Comparison of ENCODE assay signal across 8 mouse cellular contexts in genomic region chr3:97609201-97609844, GRCm38 (mm10). TPM values are rescaled to one million over a fixed set of nuclear protein-coding genes. Genes with fewer than 3 reads are reported as not detected.
DNase-seq lines count a peak whose midpoint lies in the region; ATAC-seq and TF ChIP-seq lines count a peak whose summit lies in the region.

No protein-coding gene starts in this region.

- peak; percentile 48; the same call in 1 of the 2 replicates for TF ChIP-seq CTCF in kidney, postnatal 0 days (IDR thresholded peaks at IDR 0.05; ENCODE audit: low read depth)

- H3K9me3 ChIP-seq in neural tube, embryonic 11.5 days (ENCODE audit: control insufficient read depth, low read length), result no peaks in the 10 kb centered on the region
- no peaks in the 10 kb centered on the region for H3K9me3 ChIP-seq in heart, embryonic 12.5 days (replicated peaks)
- H3K9me3 ChIP-seq in kidney, postnatal 0 days (replicated peaks; ENCODE audit: low read length), result no peaks in the 10 kb centered on the region

- peak overlapping the region; percentile 63 for H3K4me2 ChIP-seq in neural tube, embryonic 11.5 days (ENCODE audit: low read depth)
- peak overlapping the region; percentile 86 for H3K4me2 ChIP-seq in heart, embryonic 12.5 days
- H3K4me2 ChIP-seq in kidney, postnatal 0 days (ENCODE audit: low read length), result peak overlapping the region; percentile 73

- H3K9ac ChIP-seq in neural tube, embryonic 11.5 days (ENCODE audit: low read length), result peak overlapping the region; percentile 86
- peak overlapping the region; percentile 82 for H3K9ac ChIP-seq in heart, embryonic 12.5 days
- peak overlapping the region; percentile 86 for H3K9ac ChIP-seq in kidney, postnatal 0 days (ENCODE audit: low read depth, low read length)

- H3K4me3 ChIP-seq in neural tube, embryonic 11.5 days (ENCODE audit: low read depth, low read length), result peak overlapping the region; percentile 81
- H3K4me3 ChIP-seq in heart, embryonic 12.5 days, result peak overlapping the region; percentile 68
- peak overlapping the region; percentile 87 for H3K4me3 ChIP-seq in kidney, postnatal 0 days (replicated peaks; ENCODE audit: low read depth, low read length)

- WGBS in neural tube, embryonic 11.5 days, result 4% methylated on average over 20 of the region's 20 CpGs
- 3% methylated on average over 20 of the region's 20 CpGs for WGBS in heart, embryonic 12.5 days
- 4% methylated on average over 20 of the region's 20 CpGs for WGBS in kidney, postnatal 0 days

- peak; percentile 76 for ATAC-seq in neural tube, embryonic 11.5 days (ENCODE audit: insufficient read depth, low FRiP score, low TSS enrichment)
- peak; percentile 47 for ATAC-seq in heart, embryonic 12.5 days (ENCODE audit: insufficient number of reproducible peaks, low FRiP score)
- ATAC-seq in kidney, postnatal 0 days (replicated peaks; ENCODE audit: low FRiP score, low read depth), result peak; percentile 42; the same call in 1 of the 2 replicates
- peak; percentile 69 for ATAC-seq in megakaryocyte, adult 5-6 weeks (ENCODE audit: poor library complexity, severe bottlenecking)

- peak; percentile 40 for DNase-seq in neural tube, embryonic 11.5 days (ENCODE audit: low spot score)
- no peak for DNase-seq in neural tube, embryonic 10.5 days (ENCODE audit: extremely low spot score, low spot score)
- peak; percentile 50 to 60 for DNase-seq in cerebellum, postnatal 10 days
- DNase-seq in kidney, postnatal 0 days (ENCODE audit: low spot score), result peak; percentile 14
- DNase-seq in splenic B cell, adult 2 months (ENCODE audit: low read depth, low spot score), result peak; percentile 77
- no peak for DNase-seq in layer of hippocampus, postnatal 36 days

- no peaks in the 10 kb centered on the region for H3K4me1 ChIP-seq in neural tube, embryonic 11.5 days (ENCODE audit: control insufficient read depth, insufficient read depth, low read length)
- H3K4me1 ChIP-seq in heart, embryonic 12.5 days (replicated peaks), result peaks cover 11% of the 10 kb centered on the region; the same call in 1 of the 2 replicates
- no peaks in the 10 kb centered on the region for H3K4me1 ChIP-seq in kidney, postnatal 0 days (replicated peaks; ENCODE audit: insufficient read depth, low read length)

- H3K36me3 ChIP-seq in neural tube, embryonic 11.5 days (ENCODE audit: control insufficient read depth, insufficient read depth, low read length), result no peaks in the 10 kb centered on the region
- no peaks in the 10 kb centered on the region for H3K36me3 ChIP-seq in heart, embryonic 12.5 days
- H3K36me3 ChIP-seq in kidney, postnatal 0 days (ENCODE audit: insufficient read depth, low read length), result no peaks in the 10 kb centered on the region
- H3K36me3 ChIP-seq in splenic B cell, adult 2 months (ENCODE audit: control insufficient read depth, insufficient read depth, low read length, poor library complexity, severe bottlenecking), result no peaks in the 10 kb centered on the region; the same call in 1 of the 2 replicates

- peak overlapping the region; percentile 76; the same call in 1 of the 2 replicates for H3K27ac ChIP-seq in neural tube, embryonic 11.5 days (ENCODE audit: low read depth, low read length)
- H3K27ac ChIP-seq in heart, embryonic 12.5 days (ENCODE audit: poor library complexity, severe bottlenecking), result peak overlapping the region; percentile 83
- H3K27ac ChIP-seq in kidney, postnatal 0 days, result peak overlapping the region; percentile 92

- no peaks in the 10 kb centered on the region for H3K27me3 ChIP-seq in neural tube, embryonic 11.5 days (ENCODE audit: control insufficient read depth, insufficient read depth, low read length)
- 0 out of 2 replicates have a peak, but pooled peaks cover 3% of the 10 kb centered on the region for H3K27me3 ChIP-seq in heart, embryonic 12.5 days (replicated peaks)
- H3K27me3 ChIP-seq in kidney, postnatal 0 days (ENCODE audit: insufficient read depth, low read length), result no peaks in the 10 kb centered on the region
- no peaks in the 10 kb centered on the region for H3K27me3 ChIP-seq in splenic B cell, adult 2 months (ENCODE audit: control insufficient read depth, insufficient read depth, low read length, poor library complexity, severe bottlenecking)

RNA-seq across cellular contexts. Expression of gene Chd1l, which starts 0.7 kb away (rescaled TPM):
- 17.6 and 18.6 TPM in 2 replicates for polyA plus RNA-seq in neural tube, embryonic 11.5 days (2014; fragmentation: Nextera tagmentation; extraction: Ambion mirVana)
- 19.0 and 19.7 TPM in 2 replicates for polyA plus RNA-seq in heart, embryonic 12.5 days (2016; fragmentation: Nextera tagmentation; extraction: Ambion mirVana)
- 15.1 and 16.4 TPM in 2 replicates for polyA plus RNA-seq in kidney, postnatal 0 days (2015; fragmentation: Nextera tagmentation; extraction: Ambion mirVana)
- 7.2 and 10.1 TPM in 2 replicates for total RNA-seq in megakaryocyte, adult 5-6 weeks (2015)
- 21.0 and 23.6 TPM in 2 replicates for total RNA-seq in megakaryocyte, adult 5-6 weeks (2017)
- total RNA-seq in layer of hippocampus, postnatal 36 days (2021), result 10 to 100 TPM in 1 of 2 experiments, 1 to 10 TPM in 1; 9.3 to 11.2 TPM

RNA-seq across cellular contexts. Expression of gene Fmo5, which starts 19.3 kb away (rescaled TPM):
- 0.94 and 1.2 TPM in 2 replicates for polyA plus RNA-seq in neural tube, embryonic 11.5 days (2014; fragmentation: Nextera tagmentation; extraction: Ambion mirVana)
- 3.3 and 3.5 TPM in 2 replicates for polyA plus RNA-seq in heart, embryonic 12.5 days (2016; fragmentation: Nextera tagmentation; extraction: Ambion mirVana)
- polyA plus RNA-seq in kidney, postnatal 0 days (2015; fragmentation: Nextera tagmentation; extraction: Ambion mirVana), result 9.1 and 12.6 TPM in 2 replicates
- total RNA-seq in megakaryocyte, adult 5-6 weeks (2015), result 19.5 and 31.4 TPM in 2 replicates
- total RNA-seq in megakaryocyte, adult 5-6 weeks (2017), result 10.7 and 12.1 TPM in 2 replicates
- 1 to 10 TPM; 3.6 to 3.8 TPM for total RNA-seq in layer of hippocampus, postnatal 36 days (2021)

RNA-seq across cellular contexts. Expression of gene Prkab2, which starts 48.7 kb away (rescaled TPM):
- polyA plus RNA-seq in neural tube, embryonic 11.5 days (2014; fragmentation: Nextera tagmentation; extraction: Ambion mirVana), result 6.9 and 7.2 TPM in 2 replicates
- polyA plus RNA-seq in heart, embryonic 12.5 days (2016; fragmentation: Nextera tagmentation; extraction: Ambion mirVana), result 24.6 and 25.1 TPM in 2 replicates
- polyA plus RNA-seq in kidney, postnatal 0 days (2015; fragmentation: Nextera tagmentation; extraction: Ambion mirVana), result 4.1 and 4.7 TPM in 2 replicates
- 10.8 and 12.3 TPM in 2 replicates for total RNA-seq in megakaryocyte, adult 5-6 weeks (2015)
- 6.9 and 11.0 TPM in 2 replicates for total RNA-seq in megakaryocyte, adult 5-6 weeks (2017)
- total RNA-seq in layer of hippocampus, postnatal 36 days (2021), result 10 to 100 TPM; 40.7 to 41.2 TPM

Comparison
In these comparisons a context has a peak if more than half of its experiments do, and no peak if none do; other contexts are left out.
1. DNase-seq: peak in neural tube, embryonic 11.5 days (single experiment), cerebellum, postnatal 10 days (2 of 2), kidney, postnatal 0 days (single experiment) and splenic B cell, adult 2 months (single experiment); none in neural tube, embryonic 10.5 days (single experiment) and layer of hippocampus, postnatal 36 days (0 of 2).
2. Peak in every context shown above with its lines, with median percentiles within 50 percentile points of each other: ATAC-seq, H3K27ac ChIP-seq, H3K4me2 ChIP-seq, H3K4me3 ChIP-seq and H3K9ac ChIP-seq.